Mouse (Mus musculus) stomach, embryonic 16.5 days (tissue): Measurements from ENCODE around the gene Mgat4a. TPM values are rescaled to one million over a fixed set of nuclear protein-coding genes. Genes with fewer than 3 reads are reported as not detected.

ENCODE experiments used
- ATAC-seq: fragments of 200-750 bp; cut with Nextera tagmentation; 2 replicates; pipeline ENCODE4 v1.8.0; 2017; ENCODE audit warnings: moderate number of reproducible peaks, moderate TSS enrichment; ENCODE audit not compliant: insufficient read depth, low FRiP score
- H3K27ac ChIP-seq: fragments of 300-500 bp; sonication (generic); 2 replicates; pipeline ENCODE4 v1.5.1; 2014; ENCODE audit warnings: low read length
- H3K27me3 ChIP-seq: fragments of 300-500 bp; sonication (generic); 2 replicates; pipeline ENCODE4 v1.6.1; 2014; ENCODE audit warnings: low read length, control low read depth, mixed read lengths; ENCODE audit not compliant: control insufficient read depth, insufficient read depth
- H3K36me3 ChIP-seq: fragments of 300-500 bp; sonication (generic); 2 replicates; pipeline ENCODE4 v1.6.1; 2014; ENCODE audit warnings: low read length; ENCODE audit not compliant: control insufficient read depth, insufficient read depth
- H3K4me1 ChIP-seq: fragments of 300-500 bp; sonication (generic); 2 replicates; pipeline ENCODE4 v1.6.1; 2014; ENCODE audit warnings: low read length, control low read depth, mixed read lengths; ENCODE audit not compliant: control insufficient read depth, insufficient read depth
- H3K4me2 ChIP-seq: fragments of 300-500 bp; sonication (generic); 2 replicates; pipeline ENCODE4 v1.6.1; 2014; ENCODE audit warnings: low read depth, low read length, mixed read lengths
- H3K4me3 ChIP-seq: fragments of 300-500 bp; sonication (generic); replicated peaks from 2 replicates; pipeline ENCODE4 v1.5.1; 2014; ENCODE audit warnings: mild to moderate bottlenecking, low read length
- H3K9ac ChIP-seq: fragments of 300-500 bp; sonication (generic); 2 replicates; pipeline ENCODE4 v1.6.1; 2014; ENCODE audit warnings: low read length
- H3K9me3 ChIP-seq: fragments of 300-500 bp; sonication (generic); replicated peaks from 2 replicates; pipeline ENCODE4 v1.6.1; 2016; ENCODE audit warnings: low read length, control low read depth; ENCODE audit not compliant: control insufficient read depth
- WGBS: fragments of 180-500 bp; shearing (Covaris S2); extraction: QIAGEN DNeasy Blood & Tissue Kit; methylation state at CpG from one replicate; pipeline ENCODE4 v1.1.7; 2014; 5-methylcytosine and 5-hydroxymethylcytosine counted together
- polyA plus RNA-seq: library from polyadenylated mRNA; unstranded; fragments of >200 nt; fragmentation: Nextera tagmentation; extraction: Ambion mirVana; gene quantifications from 2 replicates; pipeline ENCODE4 v1.2.1, GENCODE M21; 2015

Mgat4a gene
- polyA plus RNA-seq, 1 experiment from 2014 or later: 27.1 TPM

DNA sequence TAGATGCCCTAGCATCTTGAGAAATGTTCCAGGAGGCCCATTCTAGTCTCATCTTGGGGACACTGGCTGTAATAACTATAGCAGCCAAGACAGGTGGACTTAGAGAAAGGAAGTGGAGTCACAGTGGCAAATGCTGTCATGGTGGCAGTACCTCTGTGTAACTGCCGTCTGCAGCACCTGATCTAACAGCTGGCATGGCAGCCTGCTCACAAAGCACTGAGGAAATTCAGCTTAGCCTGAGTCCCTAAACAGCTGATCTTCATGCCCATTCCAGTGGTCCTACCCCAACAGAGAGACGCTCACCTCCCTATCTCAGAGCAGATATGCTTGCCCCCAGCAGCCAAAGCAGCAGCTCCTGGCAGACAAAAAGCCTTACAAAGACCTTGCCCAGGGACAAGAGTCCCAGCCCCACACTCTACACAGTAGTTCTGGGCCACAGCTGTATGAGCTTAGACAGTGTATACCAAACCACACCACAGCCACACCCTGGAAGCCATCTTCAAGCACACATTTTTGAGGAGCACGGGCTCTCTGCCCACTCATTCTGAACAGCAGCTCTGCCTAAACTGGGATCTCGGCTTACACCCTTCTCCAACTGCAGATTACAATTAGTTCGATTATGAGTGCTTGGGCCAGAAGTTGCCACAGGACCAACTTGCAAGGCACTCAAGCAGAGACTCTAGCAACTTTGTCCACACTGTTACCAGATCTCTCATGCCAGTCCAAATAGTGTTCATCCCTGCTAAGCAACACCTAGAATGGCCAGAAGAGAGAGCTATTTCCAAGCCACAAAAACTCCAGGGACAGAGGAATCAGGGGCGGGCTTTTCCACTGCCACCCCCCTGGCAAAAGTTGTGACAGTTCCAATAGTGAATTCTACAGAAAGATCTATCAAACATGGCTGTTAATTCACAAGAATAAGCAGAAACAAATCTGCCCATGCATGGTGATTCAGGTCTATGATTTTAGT, 69.4 kb downstream of the Mgat4a start:
- Histone ChIP-seq H3K4me1 (0 out of 2 replicates have a peak, but pooled peaks cover 2% of the 10 kb centered on the region), H3K27me3 (no peaks in the 10 kb centered on the region), H3K9me3 (no peaks in the 10 kb centered on the region), H3K4me3 (no peak overlapping the region), H3K4me2 (no peak overlapping the region), H3K27ac (no peak overlapping the region), H3K9ac (no peak overlapping the region), H3K36me3 (no peaks in the 10 kb centered on the region)
- no peak for ATAC-seq
- 77% methylated on average over 6 of the region's 6 CpGs for WGBS

DNA sequence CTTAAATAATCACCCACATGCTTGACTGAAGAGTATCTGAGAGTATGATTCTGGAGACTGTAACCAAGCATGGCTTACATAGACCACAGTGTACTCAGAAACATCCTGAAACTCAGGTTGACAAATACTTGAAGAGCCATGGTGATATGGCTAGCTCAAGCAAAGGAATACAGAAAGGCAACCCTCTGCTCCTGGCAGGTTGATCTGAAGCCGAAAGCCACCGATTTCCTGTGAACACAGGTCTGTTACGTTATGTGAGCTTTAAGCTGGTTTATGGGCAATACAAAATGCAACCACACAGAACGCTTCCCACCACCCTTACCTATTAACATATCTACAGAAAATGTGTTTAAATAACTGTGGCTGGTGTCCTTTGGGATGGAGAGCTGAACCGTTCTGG, 71.8 kb downstream of the Mgat4a start:
- no peaks in the 10 kb centered on the region for H3K4me1 ChIP-seq
- 93% methylated on average over 5 of the region's 5 CpGs for WGBS
- no peak for ATAC-seq
- H3K27me3 ChIP-seq: no peaks in the 10 kb centered on the region
- H3K36me3 ChIP-seq: no peaks in the 10 kb centered on the region
- no peak overlapping the region for H3K27ac ChIP-seq
- no peak overlapping the region for H3K4me2 ChIP-seq
- no peak overlapping the region for H3K9ac ChIP-seq
- no peaks in the 10 kb centered on the region for H3K9me3 ChIP-seq
- H3K4me3 ChIP-seq: no peak overlapping the region

DNA sequence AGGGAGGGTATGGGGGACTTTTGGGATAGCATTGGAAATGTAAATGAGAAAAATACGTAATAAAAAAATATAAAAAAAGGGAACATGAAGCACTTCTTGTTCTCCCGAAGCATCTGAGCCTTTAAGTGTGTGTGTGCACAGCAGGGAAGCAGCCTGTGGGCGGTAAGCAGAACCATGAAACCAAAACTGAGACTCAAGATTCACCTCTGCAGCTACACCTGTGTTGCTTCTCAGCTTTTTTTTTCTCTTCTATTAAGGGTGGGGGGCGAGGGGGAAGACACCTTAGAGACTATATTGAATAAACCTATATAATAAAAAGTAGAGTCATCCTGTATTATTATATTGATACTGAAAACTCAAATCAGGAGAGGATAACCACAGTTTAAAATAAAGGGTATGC, 73.0 kb downstream of the Mgat4a start:
- Histone ChIP-seq H3K9ac (no peak overlapping the region), H3K27ac (no peak overlapping the region), H3K9me3 (no peaks in the 10 kb centered on the region), H3K4me2 (no peak overlapping the region), H3K4me3 (no peak overlapping the region), H3K4me1 (no peaks in the 10 kb centered on the region), H3K27me3 (no peaks in the 10 kb centered on the region), H3K36me3 (no peaks in the 10 kb centered on the region)
- ATAC-seq: no peak
- WGBS: 89% methylated on average over 4 of the region's 4 CpGs

DNA sequence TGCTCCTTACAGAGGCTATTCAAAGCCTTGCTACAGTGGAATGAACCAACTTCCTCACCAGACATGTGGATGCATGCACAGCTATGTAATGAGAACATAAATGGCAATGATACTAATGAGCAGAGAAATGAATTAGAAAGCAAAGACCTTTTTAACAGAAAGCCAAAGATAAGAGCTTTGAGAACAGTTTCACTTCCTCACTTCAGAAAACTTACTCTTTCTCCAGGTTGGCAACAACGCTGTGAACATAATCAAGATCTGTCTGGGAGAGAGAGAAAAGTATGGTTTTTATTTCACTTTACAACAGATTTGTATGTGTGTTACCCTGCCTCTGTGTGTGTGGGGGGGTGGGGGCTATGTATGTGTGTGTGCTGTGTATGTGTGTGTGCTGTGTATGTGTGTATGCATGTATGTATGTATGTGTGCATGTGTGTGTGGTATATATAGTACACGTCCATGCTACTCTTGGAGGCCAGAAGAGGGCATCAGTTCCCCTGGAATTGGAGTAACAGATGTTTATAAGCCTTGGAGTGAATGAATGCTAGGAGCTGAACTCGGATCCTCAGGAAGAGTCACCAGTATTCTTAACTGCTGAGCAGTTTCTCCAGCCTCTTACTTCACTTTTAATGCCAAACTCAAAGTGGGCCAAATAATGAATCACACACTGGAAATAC, 74.4 kb downstream of the Mgat4a start:
- Histone ChIP-seq H3K4me1 (no peaks in the 10 kb centered on the region), H3K27me3 (no peaks in the 10 kb centered on the region), H3K27ac (no peak overlapping the region), H3K4me3 (no peak overlapping the region), H3K36me3 (no peaks in the 10 kb centered on the region), H3K9me3 (no peaks in the 10 kb centered on the region), H3K4me2 (no peak overlapping the region), H3K9ac (no peak overlapping the region)
- no peak for ATAC-seq
- 79% methylated on average over 3 of the region's 3 CpGs for WGBS

DNA sequence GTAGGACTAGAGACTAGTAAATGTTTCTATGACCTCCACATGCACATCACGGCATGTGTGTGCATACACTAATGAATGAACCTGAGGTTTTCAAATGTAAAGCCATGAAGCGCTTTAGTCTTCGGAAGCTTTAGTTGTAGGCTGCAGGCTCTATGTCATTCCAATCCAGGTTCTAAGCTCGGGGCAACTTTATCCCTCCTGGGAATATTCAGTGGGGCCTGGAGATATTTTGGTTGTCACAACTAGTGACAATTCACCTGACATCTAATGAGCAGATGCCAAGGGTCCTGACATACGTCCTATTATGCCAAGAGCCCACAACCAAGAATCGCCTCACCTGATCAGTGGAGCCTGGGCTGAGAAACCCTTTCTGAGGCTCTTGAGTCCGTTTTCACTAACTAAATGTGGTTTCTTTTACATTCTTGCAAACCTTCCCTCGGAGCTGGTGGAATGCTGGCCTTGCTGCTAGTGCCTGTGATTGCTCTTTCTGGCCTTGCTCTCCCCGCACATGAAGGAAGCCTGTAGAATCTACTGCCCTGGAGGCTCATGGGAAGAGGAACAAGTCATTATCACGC, 75.9 kb downstream of the Mgat4a start:
- Histone ChIP-seq H3K4me1 (no peaks in the 10 kb centered on the region), H3K36me3 (no peaks in the 10 kb centered on the region), H3K27ac (no peak overlapping the region), H3K9me3 (no peaks in the 10 kb centered on the region), H3K27me3 (no peaks in the 10 kb centered on the region), H3K4me3 (no peak overlapping the region), H3K4me2 (no peak overlapping the region), H3K9ac (no peak overlapping the region)
- 81% methylated on average over 10 of the region's 10 CpGs for WGBS
- ATAC-seq: no peak

DNA sequence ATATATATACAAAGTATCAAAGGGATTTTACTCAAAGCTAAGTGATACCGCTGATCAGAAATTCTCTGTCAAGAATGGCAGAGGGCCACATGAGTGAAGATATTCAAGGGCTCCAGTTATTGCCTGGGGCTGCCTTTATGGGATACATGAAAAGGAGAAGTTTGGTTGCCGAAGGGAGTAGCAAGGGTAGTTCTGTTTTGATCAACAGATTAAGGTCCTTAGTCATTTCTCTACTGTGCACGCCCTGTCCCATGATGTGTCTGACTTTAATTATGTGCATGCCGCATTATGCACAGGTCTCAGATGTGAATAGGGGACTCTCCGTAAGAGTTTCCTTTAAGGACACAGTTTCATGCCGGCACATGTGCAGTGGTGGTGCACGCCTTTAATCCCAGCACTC, 83.3 kb downstream of the Mgat4a start:
- Histone ChIP-seq H3K9ac (no peak overlapping the region), H3K4me3 (no peak overlapping the region), H3K4me1 (no peaks in the 10 kb centered on the region), H3K27ac (no peak overlapping the region), H3K4me2 (no peak overlapping the region), H3K36me3 (0 out of 2 replicates have a peak, but pooled peaks cover 3% of the 10 kb centered on the region), H3K27me3 (no peaks in the 10 kb centered on the region), H3K9me3 (no peaks in the 10 kb centered on the region)
- ATAC-seq: no peak
- WGBS: 91% methylated on average over 7 of the region's 7 CpGs

DNA sequence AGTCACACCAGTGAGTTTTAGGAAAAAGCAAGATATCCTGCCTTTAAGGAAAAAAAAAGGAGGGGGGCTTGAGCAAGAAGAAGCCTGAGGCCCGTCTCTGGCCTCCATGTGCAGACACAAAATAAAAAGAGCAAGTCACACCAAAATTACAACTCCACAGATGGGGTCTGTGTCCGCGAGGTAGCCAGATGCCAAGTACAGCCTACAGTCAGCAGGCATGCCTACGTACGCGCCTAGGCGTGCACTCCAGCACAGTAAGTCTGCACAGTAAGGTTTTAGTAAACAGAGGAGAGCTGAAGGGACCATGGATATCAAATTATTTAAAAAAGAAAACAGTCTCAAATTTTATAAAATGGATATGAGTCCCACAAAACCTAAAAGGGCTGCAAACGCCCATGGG, 89.5 kb downstream of the Mgat4a start:
- Histone ChIP-seq H3K36me3 (peaks cover 3% of the 10 kb centered on the region; the same call in 1 of the 2 replicates), H3K9me3 (no peaks in the 10 kb centered on the region), H3K27ac (no peak overlapping the region), H3K4me1 (no peaks in the 10 kb centered on the region), H3K27me3 (no peaks in the 10 kb centered on the region), H3K4me2 (no peak overlapping the region), H3K4me3 (no peak overlapping the region), H3K9ac (no peak overlapping the region)
- WGBS: 88% methylated on average over 8 of the region's 8 CpGs
- ATAC-seq: no peak

DNA sequence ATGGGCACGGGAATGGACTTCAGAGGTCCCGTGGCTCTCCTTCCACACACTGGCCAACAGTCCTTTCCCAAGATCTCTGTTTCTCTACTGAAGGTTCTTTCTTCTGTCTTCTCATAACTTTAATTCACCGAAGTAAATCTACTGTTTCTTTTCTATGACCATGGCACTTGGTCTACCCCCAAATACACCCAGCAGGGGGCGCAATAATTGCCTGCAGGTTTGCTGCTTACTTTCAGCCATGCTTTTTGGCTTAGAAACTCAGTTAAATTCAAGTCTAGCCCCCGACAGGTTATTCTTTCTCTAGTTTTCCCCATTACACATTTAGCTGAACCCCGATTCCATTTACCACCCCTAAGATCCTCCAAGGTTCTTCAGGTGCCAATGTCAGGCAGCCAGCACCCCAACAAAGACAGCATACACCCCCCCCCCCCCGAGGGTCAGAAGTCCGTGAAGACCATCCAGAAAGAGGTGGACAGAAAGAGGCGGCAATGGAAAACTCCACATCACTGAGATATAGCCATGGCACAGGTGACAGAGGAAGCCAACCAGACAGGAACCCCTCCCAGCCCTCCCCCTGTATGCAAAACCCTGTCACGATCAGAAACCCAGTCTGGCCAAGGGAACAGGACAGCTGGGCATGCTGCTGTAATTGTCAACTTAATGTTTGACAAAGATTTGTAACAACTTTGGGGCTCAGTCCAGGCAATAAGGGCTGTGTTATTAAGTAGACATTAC, 92.3 kb downstream of the Mgat4a start:
- Histone ChIP-seq H3K27me3 (no peaks in the 10 kb centered on the region), H3K36me3 (peaks cover 6% of the 10 kb centered on the region; the same call in 1 of the 2 replicates), H3K9ac (no peak overlapping the region), H3K4me1 (no peaks in the 10 kb centered on the region), H3K27ac (no peak overlapping the region), H3K4me3 (no peak overlapping the region), H3K4me2 (no peak overlapping the region), H3K9me3 (no peaks in the 10 kb centered on the region)
- no peak for ATAC-seq
- WGBS: 74% methylated on average over 10 of the region's 10 CpGs
